Mouse (Mus musculus): ENCODE data around the gene Maff.

DNA sequence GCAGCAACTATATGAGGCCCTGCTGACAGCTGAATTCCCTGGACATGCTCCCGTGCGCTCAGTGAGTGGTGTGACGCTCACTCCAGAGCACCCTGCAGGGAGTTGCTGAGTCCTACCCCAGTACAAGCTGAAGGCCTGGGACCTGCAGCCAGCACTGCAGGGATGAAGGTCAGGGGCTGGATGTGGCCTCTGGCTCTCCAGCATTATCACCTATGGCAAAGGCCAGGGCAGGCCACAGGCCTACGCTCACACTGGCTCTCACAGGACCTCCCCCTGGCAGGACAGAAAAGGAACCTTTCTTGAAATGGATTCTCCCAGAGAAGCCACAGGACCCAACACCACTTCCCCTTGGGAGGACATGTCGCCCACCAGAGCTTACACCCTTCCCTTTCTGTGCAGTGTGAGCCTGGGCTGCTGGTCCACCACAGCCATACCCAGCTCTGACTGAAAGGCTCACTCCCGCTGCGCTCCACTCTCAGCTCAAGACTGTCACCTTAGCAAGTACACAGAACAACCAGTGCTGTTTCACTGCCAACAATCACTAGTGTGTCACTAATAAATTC, 23.9 kb downstream of the Maff start:
- no peak for TF ChIP-seq CTCF (IDR thresholded peaks at IDR 0.05; ENCODE audit: control insufficient read depth, insufficient read depth, low read length)
- peak; percentile 18; the same call in 1 of the 2 replicates for TF ChIP-seq POLR2A (IDR thresholded peaks at IDR 0.05; ENCODE audit: borderline replicate concordance, control insufficient read depth, low read depth, low read length)

Measured in bone marrow, adult 2 months (tissue).